Comparison of ENCODE assay signal across 16 mouse cellular contexts in the genomic region with DNA sequence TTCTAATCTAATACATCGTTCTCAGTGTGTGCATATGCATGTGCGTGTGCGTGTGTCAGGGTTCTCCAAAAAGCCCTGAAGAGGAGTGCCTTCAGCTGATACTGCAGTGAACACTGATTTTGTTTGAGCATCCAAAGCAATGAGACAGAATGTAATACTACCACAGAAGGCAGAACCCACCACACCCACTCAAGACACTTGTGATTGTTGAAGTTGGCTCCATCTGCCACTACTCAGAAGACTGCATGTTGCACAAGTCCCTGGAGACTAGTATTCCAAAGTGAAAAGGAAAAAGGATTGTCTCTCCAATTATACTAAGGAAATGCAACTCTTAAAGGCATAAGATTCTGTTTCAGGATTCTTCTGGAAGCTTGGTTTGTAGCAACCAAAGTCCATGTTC. TPM values are rescaled to one million over a fixed set of nuclear protein-coding genes. Genes with fewer than 3 reads are reported as not detected.
A peak's percentile ranks its signal among the peaks of the same experiment; 100 is the strongest.
DNase-seq lines count a peak whose midpoint lies in the region; ATAC-seq lines count a peak whose summit lies in the region.
"Had no signal": no experiment of that assay in that cellular context is flagged by ENCODE, and none has a peak within 500 bp of the region (broad histone marks: within the 10 kb centered on the region; RNA-seq: fewer than 3 reads in every experiment).

No protein-coding gene starts in this region.

- no peak overlapping the region for H3K4me2 ChIP-seq in lung, embryonic 15.5 days
- H3K4me2 ChIP-seq: forebrain, embryonic 15.5 days; hindbrain, embryonic 13.5 days; neural tube, embryonic 15.5 days had no signal

- peaks cover 6% of the 10 kb centered on the region; the same call in 1 of the 2 replicates for H3K4me1 ChIP-seq in lung, embryonic 15.5 days
- peaks cover 13% of the 10 kb centered on the region; the same call in 1 of the 2 replicates for H3K4me1 ChIP-seq in brown adipose tissue, adult 24 weeks (ENCODE audit: control insufficient read depth, insufficient read depth, insufficient read length, low read length)
- H3K4me1 ChIP-seq: forebrain, embryonic 15.5 days; hindbrain, embryonic 13.5 days; neural tube, embryonic 15.5 days had no signal

- ATAC-seq in lung, embryonic 15.5 days (ENCODE audit: borderline replicate concordance, extremely low read depth, low FRiP score, low TSS enrichment): no peak
- ATAC-seq: forebrain, embryonic 15.5 days had no signal

- 92% methylated on average over 3 of the region's 3 CpGs for WGBS in lung, embryonic 15.5 days

- peak overlapping the region; percentile 46 for H3K27ac ChIP-seq in lung, embryonic 15.5 days
- peak overlapping the region; percentile 68; the same call in 1 of the 2 replicates for H3K27ac ChIP-seq in brown adipose tissue, adult 24 weeks (replicated peaks; ENCODE audit: low read depth, low read length)
- H3K27ac ChIP-seq: forebrain, embryonic 15.5 days; hindbrain, embryonic 13.5 days; macrophage; neural tube, embryonic 15.5 days had no signal

- no peaks in the 10 kb centered on the region for H3K36me3 ChIP-seq in lung, embryonic 15.5 days
- H3K36me3 ChIP-seq: forebrain, embryonic 15.5 days; hindbrain, embryonic 13.5 days; neural tube, embryonic 15.5 days had no signal

- no peak for DNase-seq in lung, postnatal 4 days
- peak; percentile 62 for DNase-seq in layer of hippocampus, adult 11-12 months (ENCODE audit: low spot score)
- peak; percentile 42 to 91 for DNase-seq in left cerebral cortex, postnatal 25 days (ENCODE audit: low spot score in 2 of 2)
- no peak for DNase-seq in spleen, adult 18-20 months
- DNase-seq in urinary bladder, adult 18-20 months (ENCODE audit: low spot score in 2 of 2): no peak
- no peak for DNase-seq in cerebellum, adult 11-12 months
- DNase-seq: adrenal gland, adult 8-10 months; kidney, adult 9 months had no signal

- intact Hi-C loops in left cerebral cortex, postnatal 25 days (cut with DNase I): no loop called here

- no peak overlapping the region for H3K4me3 ChIP-seq in lung, embryonic 15.5 days
- H3K4me3 ChIP-seq in brown adipose tissue, adult 24 weeks (ENCODE audit: insufficient read depth, low read depth, low read length): no peak overlapping the region
- H3K4me3 ChIP-seq: forebrain, embryonic 15.5 days; hindbrain, embryonic 13.5 days; neural tube, embryonic 15.5 days had no signal

- H3K9me3 ChIP-seq in lung, embryonic 15.5 days: no peaks in the 10 kb centered on the region
- H3K9me3 ChIP-seq: forebrain, embryonic 15.5 days; hindbrain, embryonic 13.5 days; neural tube, embryonic 15.5 days had no signal

- no peak overlapping the region for H3K9ac ChIP-seq in lung, embryonic 15.5 days
- H3K9ac ChIP-seq: forebrain, embryonic 15.5 days; hindbrain, embryonic 13.5 days; neural tube, embryonic 15.5 days had no signal

- H3K27me3 ChIP-seq in lung, embryonic 15.5 days: no peaks in the 10 kb centered on the region
- H3K27me3 ChIP-seq: CH12.LX; forebrain, embryonic 15.5 days; hindbrain, embryonic 13.5 days; neural tube, embryonic 15.5 days had no signal

RNA-seq across cellular contexts. Expression of gene Sstr4, which starts 30.6 kb away (rescaled TPM):
- polyA plus RNA-seq in lung, embryonic 15.5 days (2015; fragmentation: Nextera tagmentation; extraction: Ambion mirVana): 2.9 and 3.0 TPM in 2 replicates
- polyA plus RNA-seq in brown adipose tissue, adult 24 weeks (2012; ENCODE audit: insufficient read depth, insufficient read length, missing spikeins): not detected in 2 replicates
- total RNA-seq in left cerebral cortex, postnatal 25 days (2021): 10 to 100 TPM; 35.1 to 42.9 TPM
- total RNA-seq: CH12.LX; liver, adult 2 months had no signal
- polyA plus RNA-seq: liver, adult 2 months; macrophage had no signal

RNA-seq across cellular contexts. Expression of gene Thbd, which starts 43.5 kb away (rescaled TPM):
- 98.0 and 102 TPM in 2 replicates for polyA plus RNA-seq in lung, embryonic 15.5 days (2015; fragmentation: Nextera tagmentation; extraction: Ambion mirVana)
- 12.8 and 14.6 TPM in 2 replicates for polyA plus RNA-seq in brown adipose tissue, adult 24 weeks (2012; ENCODE audit: insufficient read depth, insufficient read length, missing spikeins)
- total RNA-seq in left cerebral cortex, postnatal 25 days (2021): 10 to 100 TPM; 10.6 to 13.8 TPM
- total RNA-seq: CH12.LX had no signal

Comparison
In these comparisons a context has a peak if more than half of its experiments do, and no peak if none do; other contexts are left out.
1. DNase-seq: peak in layer of hippocampus, adult 11-12 months (single experiment) and left cerebral cortex, postnatal 25 days (2 of 2); none in lung, postnatal 4 days (0 of 2), spleen, adult 18-20 months (0 of 2), urinary bladder, adult 18-20 months (0 of 2) and cerebellum, adult 11-12 months (single experiment).